Mouse (Mus musculus): ENCODE measurements around the gene Ankrd34a. TPM values are rescaled to one million over a fixed set of nuclear protein-coding genes. Genes with fewer than 3 reads are reported as not detected.

Ankrd34a gene
- polyA plus RNA-seq, 1 experiment, result 0.12 TPM

GRCm38 (mm10) chr3:96563911-96564632, 32.4 kb upstream of the Ankrd34a start:
- peak overlapping the region; percentile 51; the same call in 1 of the 2 replicates for H3K27ac ChIP-seq (ENCODE audit: control insufficient read depth, insufficient read depth, low read depth, low read length)
- H3K36me3 ChIP-seq (ENCODE audit: control insufficient read depth, insufficient read depth, low read length), result peaks cover 5% of the 10 kb centered on the region
- no peaks in the 10 kb centered on the region; the same call in 1 of the 2 replicates for H3K4me1 ChIP-seq (ENCODE audit: control insufficient read depth, insufficient read depth, low read length)
- no peaks in the 10 kb centered on the region for H3K27me3 ChIP-seq (ENCODE audit: control insufficient read depth, insufficient read depth, low read length)
- no peak for TF ChIP-seq POLR2A (IDR thresholded peaks at IDR 0.05; ENCODE audit: control insufficient read depth, low read depth, low read length)
- no peak for TF ChIP-seq CTCF (IDR thresholded peaks at IDR 0.05; ENCODE audit: control insufficient read depth, insufficient read depth, insufficient replicate concordance, low read depth, low read length)
- no peak overlapping the region for H3K4me3 ChIP-seq (ENCODE audit: control insufficient read depth, low read depth, low read length)

DNA sequence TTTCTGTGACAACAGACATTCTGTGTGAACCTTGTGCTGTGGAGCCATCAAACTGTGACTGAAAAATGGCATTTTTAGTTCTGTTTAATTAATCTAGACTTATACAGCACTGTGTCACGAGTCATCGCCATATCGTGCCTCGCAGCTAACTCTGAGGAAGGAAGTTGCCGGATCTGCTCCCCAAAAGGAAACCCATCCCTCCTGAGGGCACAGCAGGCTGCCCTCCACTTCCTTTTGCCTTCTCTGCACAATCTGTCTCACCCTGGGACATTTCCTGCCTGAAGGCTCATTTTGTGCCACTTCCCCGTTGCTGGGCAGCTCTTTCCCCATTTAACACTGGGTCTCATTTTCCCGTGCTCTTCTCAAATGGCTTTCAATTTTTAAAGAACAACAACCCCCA, 31.8 kb upstream of the Ankrd34a start:
- Histone ChIP-seq H3K27me3 (ENCODE audit: control insufficient read depth, insufficient read depth, low read length) (no peaks in the 10 kb centered on the region), H3K27ac (ENCODE audit: control insufficient read depth, insufficient read depth, low read depth, low read length) (peak overlapping the region; percentile 39; the same call in 1 of the 2 replicates), H3K4me1 (ENCODE audit: control insufficient read depth, insufficient read depth, low read length) (peaks cover 4% of the 10 kb centered on the region), H3K4me3 (ENCODE audit: control insufficient read depth, low read depth, low read length) (no peak overlapping the region), H3K36me3 (ENCODE audit: control insufficient read depth, insufficient read depth, low read length) (peaks cover 5% of the 10 kb centered on the region)
- TF ChIP-seq CTCF (IDR thresholded peaks at IDR 0.05; ENCODE audit: control insufficient read depth, insufficient read depth, insufficient replicate concordance, low read depth, low read length) (no peak), POLR2A (IDR thresholded peaks at IDR 0.05; ENCODE audit: control insufficient read depth, low read depth, low read length) (no peak)

- Histone ChIP-seq H3K4me1 (ENCODE audit: control insufficient read depth, insufficient read depth, low read length) (peaks cover 4% of the 10 kb centered on the region), H3K27ac (ENCODE audit: control insufficient read depth, insufficient read depth, low read depth, low read length) (no peak overlapping the region), H3K4me3 (ENCODE audit: control insufficient read depth, low read depth, low read length) (no peak overlapping the region), H3K27me3 (ENCODE audit: control insufficient read depth, insufficient read depth, low read length) (no peaks in the 10 kb centered on the region), H3K36me3 (ENCODE audit: control insufficient read depth, insufficient read depth, low read length) (peaks cover 4% of the 10 kb centered on the region)
- TF ChIP-seq CTCF (IDR thresholded peaks at IDR 0.05; ENCODE audit: control insufficient read depth, insufficient read depth, insufficient replicate concordance, low read depth, low read length) (no peak), POLR2A (IDR thresholded peaks at IDR 0.05; ENCODE audit: control insufficient read depth, low read depth, low read length) (no peak)
These were observed 31.3 kb upstream of the Ankrd34a start for GRCm38 (mm10) chr3:96565105-96565504.

GRCm38 (mm10) chr3:96566661-96567450, 29.6 kb upstream of the Ankrd34a start:
- H3K4me1 ChIP-seq (ENCODE audit: control insufficient read depth, insufficient read depth, low read length), result peaks cover 7% of the 10 kb centered on the region
- no peak for TF ChIP-seq CTCF (IDR thresholded peaks at IDR 0.05; ENCODE audit: control insufficient read depth, insufficient read depth, insufficient replicate concordance, low read depth, low read length)
- no peak for TF ChIP-seq POLR2A (IDR thresholded peaks at IDR 0.05; ENCODE audit: control insufficient read depth, low read depth, low read length)
- no peak overlapping the region for H3K27ac ChIP-seq (ENCODE audit: control insufficient read depth, insufficient read depth, low read depth, low read length)
- no peak overlapping the region for H3K4me3 ChIP-seq (ENCODE audit: control insufficient read depth, low read depth, low read length)
- H3K36me3 ChIP-seq (ENCODE audit: control insufficient read depth, insufficient read depth, low read length), result no peaks in the 10 kb centered on the region
- H3K27me3 ChIP-seq (ENCODE audit: control insufficient read depth, insufficient read depth, low read length), result no peaks in the 10 kb centered on the region

GRCm38 (mm10) chr3:96568605-96569004, 27.8 kb upstream of the Ankrd34a start:
- Histone ChIP-seq H3K4me1 (ENCODE audit: control insufficient read depth, insufficient read depth, low read length) (peaks cover 7% of the 10 kb centered on the region), H3K36me3 (ENCODE audit: control insufficient read depth, insufficient read depth, low read length) (no peaks in the 10 kb centered on the region), H3K27ac (ENCODE audit: control insufficient read depth, insufficient read depth, low read depth, low read length) (no peak overlapping the region), H3K4me3 (ENCODE audit: control insufficient read depth, low read depth, low read length) (no peak overlapping the region), H3K27me3 (ENCODE audit: control insufficient read depth, insufficient read depth, low read length) (no peaks in the 10 kb centered on the region)
- TF ChIP-seq POLR2A (IDR thresholded peaks at IDR 0.05; ENCODE audit: control insufficient read depth, low read depth, low read length), result no peak
- no peak for TF ChIP-seq CTCF (IDR thresholded peaks at IDR 0.05; ENCODE audit: control insufficient read depth, insufficient read depth, insufficient replicate concordance, low read depth, low read length)

GRCm38 (mm10) chr3:96569506-96569905, 26.9 kb upstream of the Ankrd34a start:
- TF ChIP-seq CTCF (IDR thresholded peaks at IDR 0.05; ENCODE audit: control insufficient read depth, insufficient read depth, insufficient replicate concordance, low read depth, low read length) (no peak), POLR2A (IDR thresholded peaks at IDR 0.05; ENCODE audit: control insufficient read depth, low read depth, low read length) (no peak)
- Histone ChIP-seq H3K4me1 (ENCODE audit: control insufficient read depth, insufficient read depth, low read length) (peaks cover 7% of the 10 kb centered on the region), H3K27me3 (ENCODE audit: control insufficient read depth, insufficient read depth, low read length) (no peaks in the 10 kb centered on the region), H3K36me3 (ENCODE audit: control insufficient read depth, insufficient read depth, low read length) (no peaks in the 10 kb centered on the region), H3K4me3 (ENCODE audit: control insufficient read depth, low read depth, low read length) (no peak overlapping the region; the same call in 1 of the 2 replicates), H3K27ac (ENCODE audit: control insufficient read depth, insufficient read depth, low read depth, low read length) (no peak overlapping the region)

GRCm38 (mm10) chr3:96569966-96570605, 26.4 kb upstream of the Ankrd34a start:
- Histone ChIP-seq H3K27ac (ENCODE audit: control insufficient read depth, insufficient read depth, low read depth, low read length) (no peak overlapping the region), H3K4me1 (ENCODE audit: control insufficient read depth, insufficient read depth, low read length) (peaks cover 7% of the 10 kb centered on the region), H3K27me3 (ENCODE audit: control insufficient read depth, insufficient read depth, low read length) (no peaks in the 10 kb centered on the region), H3K4me3 (ENCODE audit: control insufficient read depth, low read depth, low read length) (no peak overlapping the region; the same call in 1 of the 2 replicates), H3K36me3 (ENCODE audit: control insufficient read depth, insufficient read depth, low read length) (no peaks in the 10 kb centered on the region)
- no peak for TF ChIP-seq CTCF (IDR thresholded peaks at IDR 0.05; ENCODE audit: control insufficient read depth, insufficient read depth, insufficient replicate concordance, low read depth, low read length)
- TF ChIP-seq POLR2A (IDR thresholded peaks at IDR 0.05; ENCODE audit: control insufficient read depth, low read depth, low read length), result no peak
